Mouse (Mus musculus): Measurements from ENCODE around the gene Vav3. TPM values are rescaled to one million over a fixed set of nuclear protein-coding genes. Genes with fewer than 3 reads are reported as not detected.
"Not testable (repeated sequence)": the region's sequence is repeated elsewhere in the genome, so short reads cannot be mapped to it uniquely, and the experiment has no call there.

Gene Vav3
- polyA plus RNA-seq, 1 experiment from 2014 or later = 19.9 TPM

DNA sequence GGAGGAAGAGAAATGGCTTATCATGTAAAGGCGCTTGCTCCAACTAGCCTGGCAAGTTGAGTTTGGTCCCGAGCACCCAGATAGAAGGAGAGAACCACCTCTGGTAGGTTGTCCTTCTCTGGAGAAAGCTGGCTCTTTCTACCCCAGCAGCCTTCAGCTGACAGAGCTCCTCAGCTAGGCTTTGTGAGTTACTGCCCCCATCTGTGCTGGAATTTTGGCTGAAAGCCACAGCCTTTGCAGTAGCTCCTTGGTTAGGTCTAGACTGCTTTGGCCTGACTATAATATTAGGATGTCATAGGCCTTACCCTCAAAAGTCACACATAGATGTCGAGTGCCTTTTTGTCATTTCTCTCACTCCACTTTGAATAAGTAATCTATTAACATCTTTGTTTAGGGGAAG, 70.8 kb downstream of the Vav3 start:
- Histone ChIP-seq H3K4me1 (replicated peaks) (no peaks in the 10 kb centered on the region), H3K9ac (no peak overlapping the region), H3K27ac (replicated peaks) (no peak overlapping the region), H3K4me3 (no peak overlapping the region), H3K9me3 (no peaks in the 10 kb centered on the region), H3K36me3 (no peaks in the 10 kb centered on the region), H3K4me2 (no peak overlapping the region), H3K27me3 (no peaks in the 10 kb centered on the region)
- 90% methylated on average over 3 of the region's 3 CpGs for WGBS
- no peak for ATAC-seq (ENCODE audit: low read depth)

DNA sequence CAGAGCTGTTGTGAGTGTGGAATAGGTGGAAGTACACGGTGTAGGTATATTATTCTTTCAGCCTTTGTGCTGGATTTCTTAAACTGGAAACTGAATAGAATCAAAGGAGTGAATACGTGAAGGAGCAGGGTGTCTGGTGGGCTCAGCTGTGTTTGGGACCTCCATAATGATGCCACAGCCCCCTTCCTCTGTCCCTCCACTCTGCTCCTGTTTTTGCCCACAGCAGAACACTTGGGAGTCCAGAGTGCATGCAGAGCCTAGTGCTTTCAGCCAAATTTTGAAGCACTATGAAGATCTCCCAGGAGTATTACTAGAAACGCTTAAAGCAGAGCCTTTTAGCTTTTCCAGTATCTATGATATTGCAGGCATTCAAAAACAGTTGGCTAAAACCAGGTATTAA, 80.0 kb downstream of the Vav3 start:
- no peak overlapping the region; the same call in 1 of the 2 replicates for H3K27ac ChIP-seq (replicated peaks)
- 44% methylated on average over 3 of the region's 3 CpGs for WGBS

DNA sequence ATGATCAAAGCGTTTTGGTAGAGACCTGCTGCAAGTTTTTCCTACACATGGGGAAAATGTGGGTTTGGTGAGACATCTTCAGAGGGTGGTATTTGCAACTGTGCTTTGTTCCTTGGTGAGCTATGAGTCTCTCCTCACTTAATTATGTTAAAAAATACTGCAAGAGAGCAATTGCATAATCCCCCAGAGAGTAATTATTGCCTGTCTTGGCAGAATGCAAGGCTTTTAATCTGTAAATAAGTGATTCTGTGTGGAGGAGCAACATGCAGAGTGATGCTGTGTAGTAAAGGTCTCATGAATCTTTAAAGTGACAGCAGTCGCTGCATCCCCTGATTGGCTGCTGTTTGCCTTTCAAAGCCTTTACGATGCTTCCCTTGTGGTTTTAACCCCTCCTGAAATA, 80.6 kb downstream of the Vav3 start:
- Histone ChIP-seq H3K27me3 (no peaks in the 10 kb centered on the region), H3K36me3 (no peaks in the 10 kb centered on the region), H3K4me3 (no peak overlapping the region), H3K4me1 (replicated peaks) (peaks cover 22% of the 10 kb centered on the region), H3K9ac (no peak overlapping the region), H3K27ac (replicated peaks) (no peak overlapping the region), H3K4me2 (no peak overlapping the region), H3K9me3 (no peaks in the 10 kb centered on the region)
- ATAC-seq (ENCODE audit: low read depth) = peak; percentile 87
- WGBS = 22% methylated on average over 3 of the region's 3 CpGs

More for the DNA sequence above, 80.0 kb downstream of the Vav3 start:
- 0 out of 2 replicates have a peak, but pooled peaks have one; percentile 40 for ATAC-seq (ENCODE audit: low read depth)
- H3K36me3 ChIP-seq = no peaks in the 10 kb centered on the region
- H3K9me3 ChIP-seq = no peaks in the 10 kb centered on the region
- no peak overlapping the region for H3K4me2 ChIP-seq
- no peak overlapping the region for H3K4me3 ChIP-seq
- H3K27me3 ChIP-seq = no peaks in the 10 kb centered on the region
- H3K9ac ChIP-seq = no peak overlapping the region
- peaks cover 22% of the 10 kb centered on the region for H3K4me1 ChIP-seq (replicated peaks)

DNA sequence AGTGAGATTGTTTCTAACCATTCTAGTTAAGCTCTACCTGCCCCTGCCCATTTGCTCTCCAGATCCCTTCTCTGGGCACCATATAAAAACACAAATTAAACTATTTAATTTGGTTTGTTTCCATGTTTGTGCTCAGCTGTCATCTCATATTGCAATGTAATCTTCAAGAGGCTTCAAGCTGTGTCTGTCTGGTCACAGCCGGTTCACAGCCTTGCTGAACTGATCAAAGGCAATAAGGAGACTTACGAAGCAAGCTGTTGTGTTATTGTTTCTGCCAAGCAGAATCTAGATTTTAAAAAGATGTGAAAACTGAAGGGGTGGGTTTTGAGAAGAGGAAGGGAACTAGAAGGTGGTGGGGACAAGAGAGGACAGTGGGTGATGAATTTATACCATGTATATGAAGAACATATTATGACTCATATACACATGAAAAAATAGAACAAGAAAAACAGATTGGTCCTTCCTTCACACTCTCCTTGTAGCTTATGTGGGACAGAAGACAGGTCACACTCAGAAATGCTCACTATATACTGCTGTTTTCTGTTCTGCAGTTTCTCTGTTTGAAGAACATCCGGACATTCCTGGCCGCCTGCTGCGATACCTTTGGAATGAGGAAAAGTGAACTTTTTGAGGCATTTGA, 83.1 kb downstream of the Vav3 start:
- Histone ChIP-seq H3K27me3 (no peaks in the 10 kb centered on the region), H3K4me1 (replicated peaks) (peaks cover 22% of the 10 kb centered on the region), H3K9me3 (no peaks in the 10 kb centered on the region), H3K36me3 (no peaks in the 10 kb centered on the region), H3K4me3 (no peak overlapping the region), H3K4me2 (no peak overlapping the region), H3K27ac (replicated peaks) (no peak overlapping the region), H3K9ac (no peak overlapping the region)
- WGBS = 76% methylated on average over 5 of the region's 5 CpGs
- no peak for ATAC-seq (ENCODE audit: low read depth)

DNA sequence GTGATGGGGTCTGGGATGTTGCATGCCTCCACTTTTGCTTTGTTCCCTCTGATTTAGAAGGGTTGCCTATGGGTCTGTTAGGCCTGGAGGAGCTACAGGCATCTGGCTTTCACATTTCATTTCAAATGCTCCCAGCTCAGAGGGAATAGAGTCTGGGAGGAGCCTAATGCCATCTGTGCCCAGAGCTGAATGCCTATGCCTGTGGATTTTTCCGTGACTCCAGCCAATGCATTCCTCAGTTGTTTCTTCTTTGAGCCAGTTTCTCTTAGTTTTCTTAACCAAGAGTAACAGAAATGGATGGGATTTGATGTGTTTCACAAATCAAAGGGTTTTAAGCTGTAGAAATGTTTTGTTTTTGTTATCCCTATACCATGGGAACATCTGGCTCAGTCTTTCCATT, 90.8 kb downstream of the Vav3 start:
- no peak overlapping the region for H3K9ac ChIP-seq
- 30% methylated on average over 1 of the region's 1 CpGs for WGBS
- H3K27me3 ChIP-seq = no peaks in the 10 kb centered on the region
- no peak overlapping the region for H3K27ac ChIP-seq (replicated peaks)
- no peaks in the 10 kb centered on the region for H3K36me3 ChIP-seq
- ATAC-seq (ENCODE audit: low read depth) = no peak
- no peaks in the 10 kb centered on the region for H3K4me1 ChIP-seq (replicated peaks)
- H3K9me3 ChIP-seq = no peaks in the 10 kb centered on the region
- H3K4me2 ChIP-seq = no peak overlapping the region
- H3K4me3 ChIP-seq = no peak overlapping the region

DNA sequence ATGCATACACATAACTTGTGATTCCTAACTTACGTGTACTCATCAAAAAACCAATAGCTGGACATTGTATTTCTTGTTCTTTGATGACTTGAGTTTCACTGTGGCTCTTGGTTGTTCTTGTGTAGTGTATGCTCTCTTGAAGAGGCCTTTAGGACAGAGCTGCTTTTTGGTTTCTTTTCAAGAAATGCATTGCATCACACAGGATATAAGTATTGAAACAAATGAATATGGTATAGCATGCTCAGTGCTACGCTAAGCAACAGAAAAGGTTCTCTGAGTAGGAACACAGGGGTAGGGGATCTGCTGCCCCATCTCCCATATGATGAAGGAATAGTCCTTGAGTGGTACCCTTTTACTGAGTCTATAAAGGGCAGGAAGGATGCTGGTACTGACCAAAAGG, 98.1 kb downstream of the Vav3 start:
- Histone ChIP-seq H3K4me3 (no peak overlapping the region), H3K27ac (replicated peaks) (no peak overlapping the region), H3K36me3 (no peaks in the 10 kb centered on the region), H3K4me2 (no peak overlapping the region), H3K9me3 (no peaks in the 10 kb centered on the region), H3K27me3 (no peaks in the 10 kb centered on the region), H3K9ac (no peak overlapping the region), H3K4me1 (replicated peaks) (no peaks in the 10 kb centered on the region)
- WGBS = 92% methylated on average over 2 of the region's 2 CpGs
- ATAC-seq (ENCODE audit: low read depth) = no peak

DNA sequence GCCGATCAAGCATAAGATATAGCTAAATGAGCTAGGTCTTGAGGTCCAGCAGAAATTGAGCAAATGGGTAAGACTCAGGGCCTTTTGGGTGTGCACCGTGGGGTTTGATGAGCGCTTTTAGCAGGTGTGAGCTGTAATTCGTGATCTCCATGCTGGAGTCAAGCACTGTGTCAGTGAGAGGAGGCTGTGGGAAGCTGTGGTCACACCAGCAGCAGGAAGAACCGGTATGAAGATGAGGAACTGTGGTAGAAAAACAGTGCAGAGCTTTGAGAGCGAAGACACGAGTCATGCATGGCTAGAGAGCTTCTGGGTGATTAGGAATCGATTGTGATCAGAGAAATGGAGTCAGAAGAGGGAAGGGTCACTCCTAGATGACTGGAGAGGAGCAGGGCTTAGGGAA, 98.8 kb downstream of the Vav3 start:
- no peak for ATAC-seq (ENCODE audit: low read depth)
- H3K9ac ChIP-seq = no peak overlapping the region
- H3K27me3 ChIP-seq = no peaks in the 10 kb centered on the region
- WGBS = 80% methylated on average over 8 of the region's 8 CpGs
- no peaks in the 10 kb centered on the region for H3K4me1 ChIP-seq (replicated peaks)
- no peak overlapping the region for H3K4me2 ChIP-seq
- no peaks in the 10 kb centered on the region for H3K36me3 ChIP-seq
- no peak overlapping the region for H3K27ac ChIP-seq (replicated peaks)
- no peaks in the 10 kb centered on the region for H3K9me3 ChIP-seq
- no peak overlapping the region for H3K4me3 ChIP-seq

DNA sequence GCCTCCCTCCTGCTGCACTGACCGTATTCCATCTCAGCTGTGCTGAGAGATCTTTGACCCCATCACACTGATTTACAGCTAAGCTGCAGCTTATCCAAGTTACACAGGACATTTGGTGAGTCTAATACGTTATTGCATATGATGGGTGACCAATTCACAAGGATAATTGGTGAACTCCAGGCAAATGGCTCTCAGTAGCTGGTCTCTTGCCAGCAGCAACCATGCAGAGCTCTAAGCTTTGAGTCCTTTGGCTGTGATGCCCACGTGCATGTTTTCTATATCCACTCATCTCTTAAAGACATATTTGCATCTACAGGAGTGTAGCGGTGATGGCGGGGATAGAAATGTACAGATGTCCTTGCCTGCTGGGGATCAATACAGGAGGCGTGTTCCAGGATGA, 99.5 kb downstream of the Vav3 start:
- ATAC-seq (ENCODE audit: low read depth) = no peak

DNA sequence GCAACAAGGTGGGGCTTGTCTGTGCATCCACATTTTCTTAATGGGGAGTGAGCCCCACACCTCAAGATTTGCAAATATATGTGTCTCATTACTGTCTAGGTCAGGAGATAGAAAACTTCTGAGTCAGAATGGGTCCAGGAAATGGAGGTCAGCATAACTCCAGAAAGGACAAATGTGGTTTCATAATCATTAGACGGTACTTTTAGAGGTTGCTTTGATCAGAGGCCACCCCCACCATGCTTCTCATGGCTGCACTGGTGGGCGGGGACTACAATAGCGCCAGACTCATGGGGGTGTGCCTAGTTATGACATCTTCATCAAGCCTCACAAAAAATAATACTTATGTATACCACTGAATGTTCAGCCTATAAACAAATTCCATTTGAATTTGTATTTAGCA, 103.6 kb downstream of the Vav3 start:
- Histone ChIP-seq H3K9me3 (no peaks in the 10 kb centered on the region), H3K27me3 (no peaks in the 10 kb centered on the region), H3K27ac (replicated peaks) (no peak overlapping the region), H3K36me3 (no peaks in the 10 kb centered on the region), H3K4me3 (no peak overlapping the region), H3K4me2 (no peak overlapping the region), H3K9ac (no peak overlapping the region), H3K4me1 (replicated peaks) (peaks cover 5% of the 10 kb centered on the region; the same call in 1 of the 2 replicates)
- WGBS = 94% methylated on average over 3 of the region's 3 CpGs
- ATAC-seq (ENCODE audit: low read depth) = no peak

More for the DNA sequence above, 99.5 kb downstream of the Vav3 start:
- no peak overlapping the region for H3K4me2 ChIP-seq
- H3K4me1 ChIP-seq (replicated peaks) = no peaks in the 10 kb centered on the region
- no peaks in the 10 kb centered on the region for H3K27me3 ChIP-seq
- no peak overlapping the region for H3K4me3 ChIP-seq
- no peaks in the 10 kb centered on the region for H3K9me3 ChIP-seq
- WGBS = 61% methylated on average over 6 of the region's 6 CpGs
- H3K9ac ChIP-seq = no peak overlapping the region
- no peak overlapping the region for H3K27ac ChIP-seq (replicated peaks)
- no peaks in the 10 kb centered on the region for H3K36me3 ChIP-seq

DNA sequence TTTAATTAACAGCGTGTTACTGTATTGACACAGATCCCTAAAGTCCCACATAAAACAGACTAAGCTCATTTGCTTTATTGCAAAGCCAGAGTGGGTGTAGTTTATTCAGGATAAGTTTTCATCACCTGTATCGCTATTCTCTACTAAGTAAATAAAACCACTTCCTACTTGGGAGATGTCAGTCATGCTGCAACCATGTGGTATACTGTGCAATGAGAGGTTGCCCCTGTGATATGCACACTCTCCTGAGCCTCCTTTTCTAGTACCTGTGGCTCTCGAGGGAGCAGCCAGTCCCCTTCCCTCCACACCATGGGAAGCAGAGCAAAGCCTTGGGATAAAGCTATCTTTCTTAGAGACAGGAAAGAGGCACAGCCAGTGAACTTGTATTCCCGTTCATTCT, 106.5 kb downstream of the Vav3 start:
- Histone ChIP-seq H3K4me1 (replicated peaks) (peaks cover 8% of the 10 kb centered on the region; the same call in 1 of the 2 replicates), H3K27me3 (no peaks in the 10 kb centered on the region), H3K9me3 (no peaks in the 10 kb centered on the region), H3K9ac (no peak overlapping the region), H3K4me3 (no peak overlapping the region), H3K4me2 (no peak overlapping the region), H3K36me3 (no peaks in the 10 kb centered on the region), H3K27ac (replicated peaks) (no peak overlapping the region)
- no peak for ATAC-seq (ENCODE audit: low read depth)
- WGBS = 78% methylated on average over 4 of the region's 4 CpGs

DNA sequence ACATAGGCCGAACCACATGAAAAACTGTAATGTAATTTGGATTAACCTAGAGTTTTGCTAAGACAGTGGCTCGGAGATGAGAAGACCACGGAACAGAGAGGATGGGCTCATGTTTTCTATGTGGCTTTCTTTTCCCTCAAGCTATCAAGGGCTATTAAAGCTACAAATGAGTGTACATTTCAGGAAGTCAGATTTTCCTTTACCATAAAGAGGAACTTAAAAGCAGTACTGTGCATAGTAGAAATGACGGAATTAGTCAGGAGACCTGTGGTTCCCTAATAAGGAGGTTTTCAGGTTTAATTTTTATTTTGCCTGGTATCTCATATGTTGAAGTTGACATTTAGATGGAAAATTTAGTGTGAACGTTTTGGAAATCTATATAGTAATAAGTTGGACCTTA, 107.8 kb downstream of the Vav3 start:
- H3K27ac ChIP-seq (replicated peaks); H3K9me3 ChIP-seq; H3K36me3 ChIP-seq; ATAC-seq (ENCODE audit: low read depth); H3K4me2 ChIP-seq; H3K9ac ChIP-seq; H3K4me3 ChIP-seq; H3K27me3 ChIP-seq: not testable (repeated sequence)
- 83% methylated on average over 5 of the region's 5 CpGs for WGBS
- peaks cover 12% of the 10 kb centered on the region; the same call in 1 of the 2 replicates for H3K4me1 ChIP-seq (replicated peaks)

DNA sequence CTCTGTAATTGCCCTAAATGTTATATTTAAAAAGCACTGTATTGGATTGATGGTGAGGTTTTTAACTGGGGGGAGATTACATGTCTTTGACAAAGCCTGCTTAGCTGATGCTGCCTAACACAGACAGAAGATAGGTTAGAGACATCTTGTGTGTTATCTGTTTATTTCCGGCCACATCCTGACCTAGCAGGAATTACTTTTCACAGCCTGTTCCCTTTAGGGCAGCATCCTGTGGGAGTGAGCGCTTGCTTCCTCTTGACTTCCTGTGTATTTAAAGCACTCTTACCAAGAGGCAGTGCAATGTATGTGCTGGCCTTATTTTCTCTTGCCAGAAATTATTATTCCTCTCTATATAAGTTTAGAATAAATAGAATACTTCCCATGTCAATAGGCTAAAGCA, 111.5 kb downstream of the Vav3 start:
- Histone ChIP-seq H3K4me2 (no peak overlapping the region), H3K9me3 (no peaks in the 10 kb centered on the region), H3K4me1 (replicated peaks) (peaks cover 10% of the 10 kb centered on the region; the same call in 1 of the 2 replicates), H3K4me3 (no peak overlapping the region), H3K27ac (replicated peaks) (no peak overlapping the region), H3K9ac (no peak overlapping the region), H3K36me3 (no peaks in the 10 kb centered on the region), H3K27me3 (no peaks in the 10 kb centered on the region)
- 80% methylated on average over 2 of the region's 2 CpGs for WGBS
- ATAC-seq (ENCODE audit: low read depth) = no peak

DNA sequence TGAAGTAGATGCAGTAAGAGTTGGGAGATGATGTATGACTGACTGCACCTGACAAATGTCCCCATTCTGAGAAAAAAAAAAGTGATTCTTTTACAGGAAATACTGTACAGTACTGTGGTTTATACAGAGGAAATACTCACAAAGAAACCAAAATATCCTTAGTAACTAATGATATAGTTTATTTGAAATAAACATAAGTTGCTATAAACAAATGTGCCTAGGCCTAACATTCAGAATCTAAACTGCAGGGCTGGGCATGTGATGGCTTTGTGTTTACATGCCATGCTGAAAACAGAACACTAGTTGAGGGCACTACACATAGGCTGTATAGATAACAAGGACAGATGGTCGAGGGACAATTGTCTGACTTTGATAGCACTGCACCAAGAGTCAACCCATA, 114.2 kb downstream of the Vav3 start:
- WGBS = 55% methylated on average over 1 of the region's 1 CpGs
- no peak overlapping the region for H3K9ac ChIP-seq
- H3K36me3 ChIP-seq = no peaks in the 10 kb centered on the region
- no peaks in the 10 kb centered on the region for H3K27me3 ChIP-seq
- no peak overlapping the region for H3K4me2 ChIP-seq
- ATAC-seq (ENCODE audit: low read depth) = no peak
- no peaks in the 10 kb centered on the region for H3K9me3 ChIP-seq
- 0 out of 2 replicates have a peak, but pooled peaks cover 7% of the 10 kb centered on the region for H3K4me1 ChIP-seq (replicated peaks)
- no peak overlapping the region for H3K27ac ChIP-seq (replicated peaks)
- no peak overlapping the region for H3K4me3 ChIP-seq
